Mouse (Mus musculus) urinary bladder, postnatal 4 days (tissue): ENCODE data around the gene Cd300ld2.
A peak's percentile ranks its signal among the peaks of the same experiment; 100 is the strongest.
"Not testable (repeated sequence)": the region's sequence is repeated elsewhere in the genome, so short reads cannot be mapped to it uniquely, and the experiment has no call there.

Source experiments
- DNase-seq, 2 experiments: peaks; one replicate each; pipeline ENCODE4 v3.0.0; 2021 to 2022; ENCODE audit warnings: low spot score in 2 of 2

Gene Cd300ld2

GRCm38 (mm10) chr11:115016093-115016492 is at the start of gene Cd300ld2:
Gene Cd300ld2 (minus strand): TSS chr11:115016193.
- not testable (repeated sequence) for DNase-seq

DNA sequence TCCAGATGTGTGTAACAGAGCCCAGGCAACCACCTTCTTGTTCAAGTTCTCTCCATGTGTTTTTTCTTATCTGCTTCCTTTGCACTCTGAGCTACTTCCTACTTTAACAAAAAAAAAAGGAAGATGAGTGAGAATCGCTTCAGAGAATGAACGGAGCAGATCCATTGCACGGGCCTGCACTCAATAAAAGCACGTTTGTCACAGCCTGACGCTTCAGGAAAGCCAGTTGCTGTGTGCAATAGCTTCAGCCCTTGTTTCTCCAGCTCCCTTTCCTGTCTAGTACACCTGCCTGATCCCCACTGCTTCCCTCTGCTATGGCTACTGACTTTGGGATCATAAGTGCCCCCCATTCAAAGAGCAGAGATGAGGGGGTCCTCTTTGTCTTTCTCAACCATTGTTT is 46.1 kb upstream of the Cd300ld2 start, which contains the start of gene Cd300e:
TSS of gene Cd300e (minus strand) at position 101 of the 400 bp plus-strand sequence.
- no peak for DNase-seq

GRCm38 (mm10) chr11:115059797-115060196 is 43.8 kb upstream of the Cd300ld2 start:
- no peak for DNase-seq

DNA sequence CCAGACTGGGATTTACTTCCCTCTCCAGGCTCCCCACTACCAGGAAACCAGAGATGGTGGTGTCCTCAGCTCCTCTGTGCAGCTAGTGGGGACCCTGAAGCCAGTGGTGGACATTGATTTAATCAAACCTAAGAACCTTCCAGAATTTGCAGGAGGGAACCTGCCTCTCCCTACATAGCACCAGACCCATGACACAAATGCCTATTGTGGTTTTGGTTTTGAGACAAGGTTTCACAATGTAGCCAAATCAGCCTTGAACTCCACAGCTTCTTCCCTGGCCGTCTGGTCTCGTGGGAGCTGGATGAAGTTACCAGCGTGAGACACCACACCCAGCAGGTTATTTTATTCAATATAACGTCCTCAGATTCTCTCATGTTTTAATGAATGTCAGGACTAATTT is 42.7 kb upstream of the Cd300ld2 start:
- no peak for DNase-seq

DNA sequence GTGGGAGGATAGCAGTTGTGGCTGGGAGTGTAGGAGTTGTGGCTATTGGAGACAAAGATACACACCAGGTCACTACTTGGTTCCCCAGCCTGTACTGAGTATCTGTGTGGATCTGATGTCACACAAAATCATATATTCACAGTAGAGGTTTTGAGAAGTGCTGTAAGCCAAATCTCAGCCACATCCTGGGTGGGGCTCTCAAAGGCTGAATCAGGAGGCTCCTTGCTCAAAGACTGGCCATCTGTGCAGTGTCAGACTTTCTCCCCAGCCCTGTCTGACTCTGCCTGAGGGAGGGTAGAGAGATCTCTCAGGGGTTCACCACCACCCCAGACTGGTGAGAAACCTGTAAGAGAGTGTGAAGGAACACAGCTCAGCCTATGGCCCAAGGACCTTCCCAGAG is 38.5 kb upstream of the Cd300ld2 start:
- no peak for DNase-seq

DNA sequence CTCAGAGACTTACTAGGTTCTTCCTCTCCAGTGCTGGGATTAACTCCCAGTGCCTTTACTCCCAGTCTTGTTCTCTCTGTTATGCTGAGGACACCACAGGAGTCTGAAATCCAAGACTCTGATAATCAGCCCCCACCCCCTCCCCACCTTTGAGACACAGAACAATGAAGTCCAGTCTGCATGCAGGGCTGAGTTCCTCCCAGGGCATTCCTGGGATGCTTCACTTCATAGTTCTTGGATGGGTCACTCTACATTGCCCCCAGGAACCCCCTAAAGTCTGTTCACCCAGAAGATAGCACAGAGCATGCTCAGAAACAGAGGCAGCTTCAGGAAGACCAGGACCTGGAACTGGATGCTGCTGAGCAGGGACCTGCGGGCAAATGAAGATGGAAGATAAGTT is 37.0 kb upstream of the Cd300ld2 start:
- no peak for DNase-seq

DNA sequence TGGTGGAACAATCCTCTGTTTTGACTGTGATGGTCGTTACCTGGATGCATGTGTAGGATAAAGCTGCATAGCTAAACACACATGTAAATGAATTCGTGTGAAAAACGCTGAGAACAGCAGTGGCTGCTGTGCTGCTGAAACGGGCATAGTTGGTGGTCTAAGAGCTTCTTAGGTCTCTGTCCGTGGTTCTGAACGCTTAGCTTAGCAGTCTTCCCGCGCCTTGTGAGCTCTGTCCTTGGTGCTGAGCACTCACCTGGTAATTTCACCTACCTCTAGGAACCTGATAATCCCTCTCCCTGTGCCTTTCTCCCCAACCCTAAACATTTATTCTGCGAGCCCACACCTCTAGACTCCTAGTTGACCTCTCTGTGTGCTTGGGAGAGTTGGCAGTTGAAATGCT is 36.2 kb upstream of the Cd300ld2 start:
- peak in 1 of 2 experiments; percentile 57 for DNase-seq

GRCm38 (mm10) chr11:115049282-115049895 is 33.4 kb upstream of the Cd300ld2 start:
- no peak for DNase-seq

GRCm38 (mm10) chr11:115048259-115048658 is 32.3 kb upstream of the Cd300ld2 start, which contains the start of gene Cd300ld3:
Gene Cd300ld3 (minus strand): TSS chr11:115048409.
- no peak for DNase-seq

DNA sequence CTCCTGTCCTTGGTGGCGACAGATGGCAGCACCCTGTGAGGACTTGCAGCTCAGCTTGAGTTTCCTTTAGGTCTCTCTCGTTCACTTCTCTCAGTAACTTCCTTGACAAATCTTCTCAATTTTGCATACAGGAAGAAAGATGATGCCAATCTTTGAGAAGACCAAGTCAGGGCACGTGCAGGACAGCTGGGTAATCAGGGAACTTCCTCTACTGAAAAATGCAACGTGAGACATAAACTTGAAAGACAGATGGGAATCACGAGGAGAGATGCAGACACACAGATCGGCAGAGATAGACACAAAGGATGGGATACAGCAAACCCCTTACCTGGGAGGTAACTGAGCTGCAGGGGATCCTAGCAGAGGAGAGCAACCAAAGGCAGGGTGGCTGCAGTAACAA is 21.7 kb upstream of the Cd300ld2 start, which contains the start of gene Cd300ld5:
TSS of gene Cd300ld5 (minus strand) at position 101 of the 400 bp plus-strand sequence.
- not testable (repeated sequence) for DNase-seq

DNA sequence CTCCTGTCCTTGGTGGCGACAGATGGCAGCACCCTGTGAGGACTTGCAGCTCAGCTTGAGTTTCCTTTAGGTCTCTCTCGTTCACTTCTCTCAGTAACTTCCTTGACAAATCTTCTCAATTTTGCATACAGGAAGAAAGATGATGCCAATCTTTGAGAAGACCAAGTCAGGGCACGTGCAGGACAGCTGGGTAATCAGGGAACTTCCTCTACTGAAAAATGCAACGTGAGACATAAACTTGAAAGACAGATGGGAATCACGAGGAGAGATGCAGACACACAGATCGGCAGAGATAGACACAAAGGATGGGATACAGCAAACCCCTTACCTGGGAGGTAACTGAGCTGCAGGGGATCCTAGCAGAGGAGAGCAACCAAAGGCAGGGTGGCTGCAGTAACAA is 10.9 kb upstream of the Cd300ld2 start, which contains the start of gene Cd300ld4:
TSS of gene Cd300ld4 (minus strand) at position 101 of the 400 bp plus-strand sequence.
- not testable (repeated sequence) for DNase-seq

DNA sequence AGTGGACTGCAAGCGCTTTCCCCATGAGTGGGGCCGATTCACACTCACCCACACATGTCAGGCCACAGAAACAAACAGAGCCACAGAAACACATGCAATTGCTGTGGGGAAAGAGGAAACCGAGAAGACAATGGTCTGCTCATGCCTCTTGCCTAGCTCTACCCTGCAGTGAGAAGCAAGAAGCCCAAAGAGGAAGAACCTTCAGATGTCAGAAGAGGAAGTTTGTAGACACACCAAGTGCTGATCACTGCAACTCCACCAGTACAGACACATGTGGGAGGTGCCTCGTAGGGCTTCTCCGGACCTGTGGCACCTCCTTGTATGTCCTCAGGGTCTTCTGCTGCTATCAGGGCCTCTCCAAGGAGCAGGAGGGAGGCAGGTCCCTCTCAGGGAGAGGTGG is 11.9 kb downstream of the Cd300ld2 start:
- no peak for DNase-seq

DNA sequence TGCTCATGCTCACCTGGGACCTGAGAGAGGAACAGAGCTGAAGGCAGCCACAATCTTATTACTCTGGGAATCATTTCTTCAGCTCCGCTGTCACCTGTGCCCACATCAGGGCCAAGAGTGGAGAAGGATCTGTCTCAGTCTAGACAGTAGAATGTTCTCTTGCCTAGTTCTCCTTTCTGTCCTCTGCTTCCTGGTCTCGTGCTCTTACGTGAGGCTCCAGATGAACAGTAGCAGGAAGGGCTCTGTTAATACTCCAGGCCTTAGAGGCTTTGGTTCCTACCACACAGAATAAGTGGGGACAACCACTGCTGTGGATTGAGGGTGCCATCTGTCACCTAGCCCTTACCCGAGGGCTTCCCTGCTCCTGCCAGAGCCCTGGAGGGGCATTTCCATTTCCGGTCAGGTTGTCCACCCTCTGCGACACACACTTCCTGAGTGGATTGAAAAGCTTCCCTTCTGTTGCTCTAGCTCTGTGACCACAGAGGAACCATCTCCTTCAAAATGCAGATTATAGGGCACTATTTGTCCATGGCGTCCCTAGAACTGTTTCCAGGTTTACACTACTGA is 14.4 kb downstream of the Cd300ld2 start, which contains the start of gene Cd300c2:
TSS of gene Cd300c2 (minus strand) at position 407 of the 567 bp plus-strand sequence.
- DNase-seq, result no peak

GRCm38 (mm10) chr11:114989793-114990192 is 26.2 kb downstream of the Cd300ld2 start, which contains the start of gene Cd300ld:
Gene Cd300ld (minus strand): TSS chr11:114989922.
- DNase-seq, result no peak

GRCm38 (mm10) chr11:114981866-114982265 is 34.1 kb downstream of the Cd300ld2 start:
- DNase-seq, result peak in 1 of 2 experiments; percentile 19

GRCm38 (mm10) chr11:114972726-114973125 is 43.3 kb downstream of the Cd300ld2 start:
- no peak for DNase-seq

DNA sequence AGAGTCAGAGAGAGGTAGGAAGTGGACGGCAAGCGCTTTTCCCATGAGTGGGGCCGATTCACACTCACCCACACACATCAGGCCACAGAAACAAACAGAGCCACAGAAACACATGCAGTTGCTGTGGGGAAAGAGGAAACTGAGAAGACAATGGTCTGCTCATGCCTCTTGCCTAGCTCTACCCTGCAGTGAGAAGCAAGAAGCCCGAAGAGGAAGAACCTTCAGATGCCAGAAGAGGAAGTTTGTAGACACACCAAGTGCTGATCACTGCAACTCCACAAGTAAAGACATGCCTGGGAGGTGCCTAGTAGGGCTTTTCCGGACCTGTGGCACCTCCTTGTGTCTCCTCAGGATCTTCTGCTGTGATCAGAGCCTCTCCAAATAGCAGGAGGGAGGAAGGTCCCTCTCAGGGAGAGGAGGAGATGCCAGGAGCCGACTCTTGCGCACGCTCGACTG is 47.2 kb downstream of the Cd300ld2 start, which contains the start of gene Cd300c:
TSS of gene Cd300c (minus strand) at position 406 of the 456 bp plus-strand sequence.
- peak in 1 of 2 experiments; percentile 34 for DNase-seq

- peak in 1 of 2 experiments; percentile 26 for DNase-seq
Observed at GRCm38 (mm10) chr11:114965182-114965828, 50.7 kb downstream of the Cd300ld2 start.

GRCm38 (mm10) chr11:114960369-114960768 is 55.6 kb downstream of the Cd300ld2 start:
- DNase-seq, result no peak
